Mouse (Mus musculus): Measurements from ENCODE around the gene Inip. TPM values are rescaled to one million over a fixed set of nuclear protein-coding genes. Genes with fewer than 3 reads are reported as not detected.

The Inip gene
- total and polyA plus RNA-seq, 2 experiments, result 2.3 to 3.4 TPM

GRCm38 (mm10) chr4:59761365-59761729, 40.0 kb downstream of the Inip start:
- Histone ChIP-seq H3K79me2 (ENCODE audit: control insufficient read depth, insufficient read depth, low read length) (no peaks in the 10 kb centered on the region), H3K36me3 (ENCODE audit: control insufficient read depth, insufficient read depth, low read length) (no peaks in the 10 kb centered on the region), H3K27me3 (ENCODE audit: control insufficient read depth, insufficient read depth, low read length) (no peaks in the 10 kb centered on the region), H3K9ac (ENCODE audit: low read depth, low read length) (no peak overlapping the region), H3K4me1 (ENCODE audit: control insufficient read depth, insufficient read depth, low read length) (no peaks in the 10 kb centered on the region), H3K4me3 (ENCODE audit: insufficient read depth, low read depth, low read length) (no peak overlapping the region), H3K27ac (replicated peaks; ENCODE audit: insufficient read depth, low read depth, low read length) (no peak overlapping the region)
- TF ChIP-seq POLR2A (IDR thresholded peaks at IDR 0.05; ENCODE audit: extremely low read depth, insufficient read depth, low read length), result no peak
- no peak for TF ChIP-seq CTCF (IDR thresholded peaks at IDR 0.05; ENCODE audit: low read depth, low read length)
- WGBS, result 53% methylated on average over 4 of the region's 4 CpGs
- DNase-seq (ENCODE audit: extremely low read depth, low read depth, low spot score), result peak; percentile 58

GRCm38 (mm10) chr4:59760636-59761364, 40.6 kb downstream of the Inip start:
- Histone ChIP-seq H3K79me2 (ENCODE audit: control insufficient read depth, insufficient read depth, low read length) (no peaks in the 10 kb centered on the region), H3K4me3 (ENCODE audit: insufficient read depth, low read depth, low read length) (no peak overlapping the region), H3K27me3 (ENCODE audit: control insufficient read depth, insufficient read depth, low read length) (no peaks in the 10 kb centered on the region), H3K27ac (replicated peaks; ENCODE audit: insufficient read depth, low read depth, low read length) (no peak overlapping the region), H3K4me1 (ENCODE audit: control insufficient read depth, insufficient read depth, low read length) (no peaks in the 10 kb centered on the region), H3K36me3 (ENCODE audit: control insufficient read depth, insufficient read depth, low read length) (no peaks in the 10 kb centered on the region), H3K9ac (ENCODE audit: low read depth, low read length) (no peak overlapping the region)
- WGBS, result 56% methylated on average over 10 of the region's 10 CpGs
- TF ChIP-seq CTCF (IDR thresholded peaks at IDR 0.05; ENCODE audit: low read depth, low read length), result peak; percentile 70
- TF ChIP-seq POLR2A (IDR thresholded peaks at IDR 0.05; ENCODE audit: extremely low read depth, insufficient read depth, low read length), result no peak
- no peak for DNase-seq (ENCODE audit: extremely low read depth, low read depth, low spot score)

GRCm38 (mm10) chr4:59760016-59760415, 41.4 kb downstream of the Inip start:
- Histone ChIP-seq H3K4me3 (ENCODE audit: insufficient read depth, low read depth, low read length) (no peak overlapping the region), H3K4me1 (ENCODE audit: control insufficient read depth, insufficient read depth, low read length) (no peaks in the 10 kb centered on the region), H3K9ac (ENCODE audit: low read depth, low read length) (no peak overlapping the region), H3K79me2 (ENCODE audit: control insufficient read depth, insufficient read depth, low read length) (no peaks in the 10 kb centered on the region), H3K36me3 (ENCODE audit: control insufficient read depth, insufficient read depth, low read length) (no peaks in the 10 kb centered on the region), H3K27ac (replicated peaks; ENCODE audit: insufficient read depth, low read depth, low read length) (no peak overlapping the region), H3K27me3 (ENCODE audit: control insufficient read depth, insufficient read depth, low read length) (no peaks in the 10 kb centered on the region)
- WGBS, result 79% methylated on average over 4 of the region's 4 CpGs
- DNase-seq (ENCODE audit: extremely low read depth, low read depth, low spot score), result no peak
- peak; percentile 9; the same call in 1 of the 2 replicates for TF ChIP-seq CTCF (IDR thresholded peaks at IDR 0.05; ENCODE audit: low read depth, low read length)
- TF ChIP-seq POLR2A (IDR thresholded peaks at IDR 0.05; ENCODE audit: extremely low read depth, insufficient read depth, low read length), result no peak

GRCm38 (mm10) chr4:59757452-59758435, 43.6 kb downstream of the Inip start:
- Histone ChIP-seq H3K4me3 (ENCODE audit: insufficient read depth, low read depth, low read length) (no peak overlapping the region), H3K27me3 (ENCODE audit: control insufficient read depth, insufficient read depth, low read length) (no peaks in the 10 kb centered on the region), H3K79me2 (ENCODE audit: control insufficient read depth, insufficient read depth, low read length) (no peaks in the 10 kb centered on the region), H3K36me3 (ENCODE audit: control insufficient read depth, insufficient read depth, low read length) (no peaks in the 10 kb centered on the region), H3K27ac (replicated peaks; ENCODE audit: insufficient read depth, low read depth, low read length) (no peak overlapping the region), H3K9ac (ENCODE audit: low read depth, low read length) (no peak overlapping the region), H3K4me1 (ENCODE audit: control insufficient read depth, insufficient read depth, low read length) (no peaks in the 10 kb centered on the region)
- no peak for TF ChIP-seq POLR2A (IDR thresholded peaks at IDR 0.05; ENCODE audit: extremely low read depth, insufficient read depth, low read length)
- no peak for TF ChIP-seq CTCF (IDR thresholded peaks at IDR 0.05; ENCODE audit: low read depth, low read length)
- WGBS, result 88% methylated on average over 12 of the region's 12 CpGs
- DNase-seq (ENCODE audit: extremely low read depth, low read depth, low spot score), result no peak

- Histone ChIP-seq H3K4me1 (ENCODE audit: control insufficient read depth, insufficient read depth, low read length) (no peaks in the 10 kb centered on the region), H3K4me3 (ENCODE audit: insufficient read depth, low read depth, low read length) (no peak overlapping the region), H3K27me3 (ENCODE audit: control insufficient read depth, insufficient read depth, low read length) (no peaks in the 10 kb centered on the region), H3K9ac (ENCODE audit: low read depth, low read length) (no peak overlapping the region), H3K36me3 (ENCODE audit: control insufficient read depth, insufficient read depth, low read length) (no peaks in the 10 kb centered on the region), H3K79me2 (ENCODE audit: control insufficient read depth, insufficient read depth, low read length) (no peaks in the 10 kb centered on the region), H3K27ac (replicated peaks; ENCODE audit: insufficient read depth, low read depth, low read length) (no peak overlapping the region)
- 64% methylated on average over 9 of the region's 9 CpGs for WGBS
- no peak for TF ChIP-seq POLR2A (IDR thresholded peaks at IDR 0.05; ENCODE audit: extremely low read depth, insufficient read depth, low read length)
- TF ChIP-seq CTCF (IDR thresholded peaks at IDR 0.05; ENCODE audit: low read depth, low read length), result no peak
- peak; percentile 13 for DNase-seq (ENCODE audit: extremely low read depth, low read depth, low spot score)
Observed at GRCm38 (mm10) chr4:59756332-59757082, 44.9 kb downstream of the Inip start.
